Mouse (Mus musculus) neural tube, embryonic 14.5 days (tissue): ENCODE measurements around the gene Sel1l. TPM values are rescaled to one million over a fixed set of nuclear protein-coding genes. Genes with fewer than 3 reads are reported as not detected.

Experiments
- ATAC-seq: fragments of 200-750 bp; cut with Nextera tagmentation; 2 replicates; pipeline ENCODE4 v1.8.0; 2017; ENCODE audit warnings: low read depth, mild to moderate bottlenecking, moderate TSS enrichment, moderate library complexity
- H3K27ac ChIP-seq: fragments of 300-500 bp; sonication (generic); 2 replicates; pipeline ENCODE4 v1.5.1; 2014; ENCODE audit warnings: low read depth, mild to moderate bottlenecking, control low read depth, low read length, moderate library complexity, mixed read lengths
- H3K27me3 ChIP-seq: fragments of 300-500 bp; sonication (generic); 2 replicates; pipeline ENCODE4 v1.6.1; 2014; ENCODE audit warnings: low read length; ENCODE audit not compliant: control insufficient read depth, insufficient read depth
- H3K36me3 ChIP-seq: fragments of 300-500 bp; sonication (generic); 2 replicates; pipeline ENCODE4 v1.6.1; 2014; ENCODE audit warnings: low read length, mixed read lengths; ENCODE audit not compliant: control insufficient read depth, insufficient read depth
- H3K4me1 ChIP-seq: fragments of 300-500 bp; sonication (generic); 2 replicates; pipeline ENCODE4 v1.6.1; 2014; ENCODE audit warnings: low read length; ENCODE audit not compliant: control insufficient read depth, insufficient read depth
- H3K4me2 ChIP-seq: fragments of 300-500 bp; sonication (generic); 2 replicates; pipeline ENCODE4 v1.6.1; 2014; ENCODE audit warnings: mild to moderate bottlenecking, low read depth, low read length, control low read depth
- H3K4me3 ChIP-seq: fragments of 300-500 bp; sonication (generic); 2 replicates; pipeline ENCODE4 v1.5.1; 2014; ENCODE audit warnings: low read depth, low read length, control low read depth, mixed read lengths
- H3K9ac ChIP-seq: fragments of 300-500 bp; sonication (generic); replicated peaks from 2 replicates; pipeline ENCODE4 v1.6.1; 2014; ENCODE audit warnings: low read depth, mild to moderate bottlenecking, control low read depth, low read length, mixed read lengths
- H3K9me3 ChIP-seq: fragments of 300-500 bp; sonication (generic); 2 replicates; pipeline ENCODE4 v1.6.1; 2016; ENCODE audit warnings: low read length; ENCODE audit not compliant: control insufficient read depth
- WGBS: fragments of 180-500 bp; shearing (Covaris S2); extraction: QIAGEN DNeasy Blood & Tissue Kit; methylation state at CpG from one replicate; pipeline ENCODE4 v1.1.7; 2014; 5-methylcytosine and 5-hydroxymethylcytosine counted together
- polyA plus RNA-seq: library from polyadenylated mRNA; unstranded; fragments of >200 nt; fragmentation: Nextera tagmentation; extraction: Ambion mirVana; gene quantifications from 2 replicates; pipeline ENCODE4 v1.2.1, GENCODE M21; 2014

The Sel1l gene
- polyA plus RNA-seq, 1 experiment from 2014 or later: 107 TPM

DNA sequence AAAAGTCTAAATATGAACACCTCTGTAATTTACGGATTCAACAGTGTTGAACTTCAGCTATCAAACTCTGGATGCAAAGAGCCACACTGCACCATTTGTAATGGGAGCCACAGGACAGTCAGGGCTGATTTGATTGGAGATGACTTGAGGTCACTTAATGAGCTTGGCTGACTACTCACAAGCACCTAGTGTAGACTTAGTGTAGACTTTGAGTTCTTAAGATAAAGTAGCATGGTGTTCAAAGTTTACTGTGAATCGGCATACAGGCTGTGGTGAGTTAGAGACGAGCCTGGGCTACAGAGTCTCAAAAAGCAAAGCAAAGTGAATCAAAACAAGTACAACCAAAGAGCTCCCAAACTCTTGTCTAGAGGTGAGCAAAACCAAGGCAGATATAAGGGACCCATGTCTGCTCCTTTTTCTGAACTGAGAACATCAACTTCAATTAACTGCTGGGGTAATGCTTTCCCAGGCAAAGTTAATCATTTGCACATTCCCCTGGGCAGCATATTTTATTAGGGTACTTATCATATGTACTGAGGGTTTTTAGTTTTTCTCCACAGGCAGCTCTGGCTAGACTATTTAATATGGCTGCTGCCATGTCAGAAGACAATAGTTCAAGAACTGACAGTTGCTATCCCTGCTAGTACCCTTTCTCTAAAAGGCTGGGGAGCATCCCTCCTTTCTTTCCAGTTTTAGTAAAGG is 15.6 kb downstream of the Sel1l start:
- Histone ChIP-seq H3K4me2 (no peak overlapping the region), H3K27ac (no peak overlapping the region), H3K36me3 (peaks cover 46% of the 10 kb centered on the region), H3K9ac (no peak overlapping the region), H3K4me3 (no peak overlapping the region), H3K27me3 (no peaks in the 10 kb centered on the region), H3K9me3 (no peaks in the 10 kb centered on the region), H3K4me1 (no peaks in the 10 kb centered on the region)
- ATAC-seq: no peak
- 92% methylated on average over 3 of the region's 3 CpGs for WGBS

DNA sequence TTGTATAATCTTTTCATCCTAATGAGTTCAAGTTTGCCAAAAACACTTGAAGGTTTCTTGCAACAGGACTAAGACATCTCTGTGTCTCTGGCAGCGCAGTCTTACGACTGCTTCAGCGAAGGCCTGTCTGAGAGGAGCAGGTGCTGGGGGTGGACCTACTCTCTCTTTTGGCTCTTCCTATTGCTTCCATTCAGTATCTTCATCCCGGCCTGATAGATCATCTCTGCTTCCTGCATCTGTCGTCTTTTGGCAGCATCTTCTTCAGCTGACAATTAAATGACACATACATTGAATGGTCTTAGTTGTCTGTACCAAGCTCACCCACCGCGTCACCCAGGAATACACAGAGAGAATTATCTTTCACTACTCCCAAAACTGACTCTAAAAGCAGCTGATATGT is 17.5 kb downstream of the Sel1l start:
- Histone ChIP-seq H3K4me3 (no peak overlapping the region), H3K27ac (no peak overlapping the region), H3K9me3 (no peaks in the 10 kb centered on the region), H3K4me1 (no peaks in the 10 kb centered on the region), H3K36me3 (peaks cover 39% of the 10 kb centered on the region; the same call in 1 of the 2 replicates), H3K9ac (no peak overlapping the region), H3K27me3 (no peaks in the 10 kb centered on the region), H3K4me2 (no peak overlapping the region)
- ATAC-seq: no peak
- 93% methylated on average over 7 of the region's 7 CpGs for whole genome bisulfite sequencing

GRCm38 (mm10) chr12:91820461-91820860 is 28.5 kb downstream of the Sel1l start:
- Histone ChIP-seq H3K9me3 (no peaks in the 10 kb centered on the region), H3K4me3 (no peak overlapping the region), H3K36me3 (peaks cover 54% of the 10 kb centered on the region), H3K4me1 (no peaks in the 10 kb centered on the region), H3K9ac (no peak overlapping the region), H3K27ac (no peak overlapping the region), H3K4me2 (no peak overlapping the region), H3K27me3 (no peaks in the 10 kb centered on the region)
- WGBS: 91% methylated on average over 12 of the region's 12 CpGs
- ATAC-seq: no peak

GRCm38 (mm10) chr12:91818726-91819125 is 30.2 kb downstream of the Sel1l start:
- 92% methylated on average over 4 of the region's 4 CpGs for WGBS
- Histone ChIP-seq H3K36me3 (peaks cover 58% of the 10 kb centered on the region), H3K9ac (no peak overlapping the region), H3K4me3 (no peak overlapping the region), H3K27ac (no peak overlapping the region), H3K4me1 (no peaks in the 10 kb centered on the region), H3K9me3 (no peaks in the 10 kb centered on the region), H3K27me3 (no peaks in the 10 kb centered on the region), H3K4me2 (no peak overlapping the region)
- ATAC-seq: no peak

- H3K9ac ChIP-seq: no peak overlapping the region
- 28% methylated on average over 10 of the region's 10 CpGs for WGBS
- H3K27me3 ChIP-seq: no peaks in the 10 kb centered on the region
- no peak overlapping the region for H3K4me2 ChIP-seq
- H3K27ac ChIP-seq: no peak overlapping the region
- H3K4me3 ChIP-seq: no peak overlapping the region
- no peaks in the 10 kb centered on the region for H3K4me1 ChIP-seq
- peak; percentile 69; the same call in 1 of the 2 replicates for ATAC-seq
- H3K36me3 ChIP-seq: peaks cover 59% of the 10 kb centered on the region
- H3K9me3 ChIP-seq: no peaks in the 10 kb centered on the region
These were observed 33.0 kb downstream of the Sel1l start for GRCm38 (mm10) chr12:91815990-91816389.

GRCm38 (mm10) chr12:91815552-91815951 is 33.4 kb downstream of the Sel1l start:
- Histone ChIP-seq H3K4me3 (no peak overlapping the region), H3K9ac (no peak overlapping the region), H3K9me3 (no peaks in the 10 kb centered on the region), H3K27ac (no peak overlapping the region), H3K36me3 (peaks cover 64% of the 10 kb centered on the region), H3K4me1 (no peaks in the 10 kb centered on the region), H3K4me2 (no peak overlapping the region), H3K27me3 (no peaks in the 10 kb centered on the region)
- no peak for ATAC-seq
- WGBS: 96% methylated on average over 11 of the region's 11 CpGs

DNA sequence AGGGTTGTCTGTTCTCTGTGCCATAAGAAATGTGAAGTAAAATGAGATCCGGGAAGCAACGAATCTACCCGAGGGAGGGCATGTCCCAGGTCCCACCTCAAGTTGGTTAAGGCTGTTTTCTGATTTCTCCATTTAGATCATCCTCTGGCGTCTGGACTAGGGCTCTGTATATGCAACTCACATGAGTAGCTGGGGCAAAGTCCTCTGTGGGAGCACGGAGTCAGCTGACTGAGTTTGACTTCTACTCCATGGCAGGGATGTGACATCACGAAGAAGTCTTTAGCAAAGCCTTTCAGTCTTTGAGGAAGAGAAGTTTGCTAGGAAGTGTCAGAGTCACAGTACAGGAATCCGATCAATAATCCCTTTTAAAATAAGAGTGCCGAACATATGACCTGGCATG is 40.0 kb downstream of the Sel1l start:
- H3K4me2 ChIP-seq: no peak overlapping the region
- H3K9ac ChIP-seq: no peak overlapping the region
- no peaks in the 10 kb centered on the region for H3K4me1 ChIP-seq
- no peaks in the 10 kb centered on the region for H3K9me3 ChIP-seq
- 94% methylated on average over 8 of the region's 8 CpGs for WGBS
- H3K4me3 ChIP-seq: no peak overlapping the region
- peaks cover 50% of the 10 kb centered on the region for H3K36me3 ChIP-seq
- no peak for ATAC-seq
- H3K27ac ChIP-seq: no peak overlapping the region
- H3K27me3 ChIP-seq: no peaks in the 10 kb centered on the region

GRCm38 (mm10) chr12:91807761-91808160 is 41.2 kb downstream of the Sel1l start:
- H3K4me1 ChIP-seq: no peaks in the 10 kb centered on the region
- no peaks in the 10 kb centered on the region for H3K27me3 ChIP-seq
- ATAC-seq: no peak
- H3K27ac ChIP-seq: no peak overlapping the region
- no peaks in the 10 kb centered on the region for H3K9me3 ChIP-seq
- no peak overlapping the region for H3K4me2 ChIP-seq
- peaks cover 40% of the 10 kb centered on the region for H3K36me3 ChIP-seq
- no peak overlapping the region for H3K9ac ChIP-seq
- 72% methylated on average over 6 of the region's 6 CpGs for WGBS
- no peak overlapping the region for H3K4me3 ChIP-seq

- Histone ChIP-seq H3K9ac (no peak overlapping the region), H3K27me3 (no peaks in the 10 kb centered on the region), H3K9me3 (no peaks in the 10 kb centered on the region), H3K36me3 (peaks cover 34% of the 10 kb centered on the region), H3K4me2 (no peak overlapping the region), H3K4me1 (no peaks in the 10 kb centered on the region), H3K27ac (no peak overlapping the region), H3K4me3 (no peak overlapping the region)
- ATAC-seq: no peak
- WGBS: 94% methylated on average over 11 of the region's 11 CpGs
These were observed 41.9 kb downstream of the Sel1l start for GRCm38 (mm10) chr12:91807095-91807494.
